Mouse (Mus musculus) cerebellum, adult 2 months (tissue): Measurements from ENCODE around the gene Med21.

Experiments
- CTCF ChIP-seq: fragments of 200-500 bp; IDR thresholded peaks from 2 replicates; pipeline ENCODE4 v1.5.1; 2011; ENCODE audit warnings: low read depth, mild to moderate bottlenecking, control low read depth, low read length, moderate library complexity, borderline replicate concordance; ENCODE audit not compliant: insufficient read depth
- POLR2A ChIP-seq: fragments of 200-500 bp; IDR thresholded peaks from 2 replicates; pipeline ENCODE4 v1.6.1; 2011; ENCODE audit warnings: low read length, control low read depth, borderline replicate concordance; ENCODE audit not compliant: insufficient read depth

- TF ChIP-seq CTCF: no peak
- no peak for TF ChIP-seq POLR2A
Observed at GRCm38 (mm10) chr6:146668606-146669005, 26.3 kb downstream of the Med21 start.
